In the genomic region with DNA sequence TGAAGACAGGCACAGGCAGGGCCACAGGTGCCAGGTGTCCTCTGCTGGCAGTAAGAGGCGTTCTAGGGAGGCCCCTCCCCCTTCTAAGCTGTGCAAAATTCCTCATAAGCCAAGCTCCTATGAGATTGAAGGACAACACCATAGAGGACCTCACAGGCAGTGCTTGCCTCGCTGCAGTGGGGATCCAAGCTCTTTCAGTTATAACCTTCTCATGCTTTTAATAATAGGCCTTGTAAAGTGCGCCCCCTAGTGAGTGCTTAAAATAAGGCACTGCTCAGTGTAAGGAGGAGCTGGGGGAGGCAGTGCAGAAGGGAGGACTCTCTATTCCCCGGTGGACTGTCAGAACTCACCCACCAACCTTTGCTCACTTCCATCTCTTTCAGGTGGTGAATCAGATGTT, we compare ENCODE assay signal across 8 mouse cellular contexts. TPM values are rescaled to one million over a fixed set of nuclear protein-coding genes. Genes with fewer than 3 reads are reported as not detected.
DNase-seq lines count a peak whose midpoint lies in the region; ATAC-seq and TF ChIP-seq lines count a peak whose summit lies in the region.

No protein-coding gene starts in this region.

- 4% methylated on average over 4 of the region's 4 CpGs for WGBS in cerebellum, adult 2 months

- H3K27me3 ChIP-seq in Patski, result peaks cover 8% of the 10 kb centered on the region
- no peaks in the 10 kb centered on the region for H3K27me3 ChIP-seq in cerebellum, adult 2 months (ENCODE audit: control insufficient read depth, insufficient read depth, low read length)

- peaks cover 10% of the 10 kb centered on the region for H3K4me1 ChIP-seq in cerebellum, adult 2 months (ENCODE audit: control insufficient read depth, insufficient read depth, low read length)

- no peak for TF ChIP-seq POLR2A in cerebellum, adult 2 months (IDR thresholded peaks at IDR 0.05; ENCODE audit: borderline replicate concordance, insufficient read depth, low read length)

- H3K4me3 ChIP-seq in cerebellum, adult 2 months (replicated peaks; ENCODE audit: insufficient read depth, low read depth, low read length), result no peak overlapping the region

- POLR2A ChIA-PET in Patski (lab: Charles Lee), result interaction anchor here (0.8 kb wide), 1 partner anchor 11 kb away, joined by 3 read pairs; no protein-coding TSS in a partner anchor

- in situ Hi-C loops in Patski (cut with MboI; ENCODE audit: low pct_unique_long_range_greater_than_20kb), result loop anchor here (5.0 kb wide), 1 partner anchor 33 kb away; no protein-coding TSS in a partner anchor

- H3K27ac ChIP-seq in cerebellum, adult 2 months (ENCODE audit: insufficient read depth, low read length), result no peak overlapping the region

- peak; percentile 91 for TF ChIP-seq CTCF in Patski (IDR thresholded peaks at IDR 0.05)
- peak; percentile 82 for TF ChIP-seq CTCF in cerebellum, adult 2 months (IDR thresholded peaks at IDR 0.05; ENCODE audit: borderline replicate concordance, insufficient read depth, low read depth, low read length)

- CTCF ChIA-PET in Patski (lab: Charles Lee), result interaction anchor here (0.7 to 5.5 kb wide), 17 partner anchors 11 to 204 kb away, joined by 3 to 32 read pairs (median 5); a partner anchor contains a TSS

- DNase-seq in Patski (ENCODE audit: low read depth, low spot score), result no peak
- DNase-seq in cerebellum, adult 2 months, result peak; percentile 74 to 76
- DNase-seq in hindlimb bud, embryonic 11.5 days (ENCODE audit: extremely low spot score, low read depth, low spot score), result peak; percentile 68
- DNase-seq in left cerebral cortex, adult 11 months (ENCODE audit: low spot score), result peak; percentile 70
- peak; percentile 86 for DNase-seq in lung, postnatal 25 days (ENCODE audit: low spot score)
- DNase-seq in retina, postnatal 1 day, result peak; percentile 93
- peak; percentile 57 to 68 for DNase-seq in thymus, postnatal 36 days

- peak; percentile 51 for ATAC-seq in Patski
- peak; percentile 85 for ATAC-seq in frontal cortex, adult (ENCODE audit: low TSS enrichment)

RNA-seq across cellular contexts. Expression of a gene that starts 6.1 kb away (rescaled TPM):
- 3.9 TPM for polyA plus RNA-seq in Patski (2021)
- 9.7 and 10.8 TPM in 2 replicates for polyA plus RNA-seq in cerebellum, adult 2 months (2012; rRNA removed)

RNA-seq across cellular contexts. Expression of a gene that starts 8.2 kb away (rescaled TPM):
- 0.05 TPM for polyA plus RNA-seq in Patski (2021)
- polyA plus RNA-seq in cerebellum, adult 2 months (2012; rRNA removed), result 0.32 and 0.36 TPM in 2 replicates

RNA-seq across cellular contexts. Expression of a gene that starts 12.2 kb away (rescaled TPM):
- 0.03 TPM for polyA plus RNA-seq in Patski (2021)
- 0.08 and 0.33 TPM in 2 replicates for polyA plus RNA-seq in cerebellum, adult 2 months (2012; rRNA removed)

RNA-seq across cellular contexts. Expression of a gene that starts 20.1 kb away (rescaled TPM):
- 35.1 TPM for polyA plus RNA-seq in Patski (2021)
- polyA plus RNA-seq in cerebellum, adult 2 months (2012; rRNA removed), result 8.4 and 9.4 TPM in 2 replicates

RNA-seq across cellular contexts. Expression of a gene that starts 20.1 kb away (rescaled TPM):
- polyA plus RNA-seq in Patski (2021), result 3.1 TPM
- polyA plus RNA-seq in cerebellum, adult 2 months (2012; rRNA removed), result 4.8 and 5.5 TPM in 2 replicates
